Mouse (Mus musculus) heart, embryonic 11.5 days (tissue): ENCODE measurements around the gene Tomm20. TPM values are rescaled to one million over a fixed set of nuclear protein-coding genes. Genes with fewer than 3 reads are reported as not detected.
"Not testable (repeated sequence)": the region's sequence is repeated elsewhere in the genome, so short reads cannot be mapped to it uniquely, and the experiment has no call there.

Experiments used
- ATAC-seq: fragments of 200-750 bp; cut with Nextera tagmentation; replicated peaks from 2 replicates; pipeline ENCODE4 v1.8.0; 2017; ENCODE audit warnings: moderate library complexity; ENCODE audit not compliant: insufficient number of reproducible peaks, low FRiP score, low TSS enrichment
- H3K27ac ChIP-seq: fragments of 300-500 bp; sonication (generic); 2 replicates; pipeline ENCODE4 v1.5.1; 2014; ENCODE audit warnings: mild to moderate bottlenecking, low read depth, low read length
- H3K27me3 ChIP-seq: fragments of 300-500 bp; sonication (generic); 2 replicates; pipeline ENCODE4 v1.6.1; 2014; ENCODE audit warnings: mild to moderate bottlenecking, low read length, mixed read lengths; ENCODE audit not compliant: control insufficient read depth, insufficient read depth
- H3K36me3 ChIP-seq: fragments of 300-500 bp; sonication (generic); 2 replicates; pipeline ENCODE4 v1.6.1; 2014; ENCODE audit warnings: mild to moderate bottlenecking, low read length, moderate library complexity, mixed read lengths; ENCODE audit not compliant: control insufficient read depth, insufficient read depth
- H3K4me1 ChIP-seq: fragments of 300-500 bp; sonication (generic); 2 replicates; pipeline ENCODE4 v1.6.1; 2014; ENCODE audit warnings: low read length; ENCODE audit not compliant: control insufficient read depth, insufficient read depth
- H3K4me2 ChIP-seq: fragments of 300-500 bp; sonication (generic); 2 replicates; pipeline ENCODE4 v1.6.1; 2014; ENCODE audit warnings: mild to moderate bottlenecking, moderate library complexity
- H3K4me3 ChIP-seq: fragments of 300-500 bp; sonication (generic); 2 replicates; pipeline ENCODE4 v1.5.1; 2014; ENCODE audit warnings: low read depth, low read length
- H3K9ac ChIP-seq: fragments of 300-500 bp; sonication (generic); 2 replicates; pipeline ENCODE4 v1.6.1; 2014; ENCODE audit warnings: mild to moderate bottlenecking, low read depth, low read length, moderate library complexity
- H3K9me3 ChIP-seq: fragments of 300-500 bp; sonication (generic); replicated peaks from 2 replicates; pipeline ENCODE4 v1.6.1; 2016; ENCODE audit warnings: low read length; ENCODE audit not compliant: control insufficient read depth
- WGBS: fragments of 180-500 bp; shearing (Covaris S2); extraction: QIAGEN DNeasy Blood & Tissue Kit; methylation state at CpG from one replicate; pipeline ENCODE4 v1.1.7; 2014; ENCODE audit not compliant: insufficient replicate concordance; 5-methylcytosine and 5-hydroxymethylcytosine counted together
- polyA plus RNA-seq: library from polyadenylated mRNA; unstranded; fragments of >200 nt; fragmentation: Nextera tagmentation; extraction: Ambion mirVana; gene quantifications from 2 replicates; pipeline ENCODE4 v1.2.1, GENCODE M21; 2014

The Tomm20 gene
- polyA plus RNA-seq, 1 experiment from 2014 or later, result 237 TPM

DNA sequence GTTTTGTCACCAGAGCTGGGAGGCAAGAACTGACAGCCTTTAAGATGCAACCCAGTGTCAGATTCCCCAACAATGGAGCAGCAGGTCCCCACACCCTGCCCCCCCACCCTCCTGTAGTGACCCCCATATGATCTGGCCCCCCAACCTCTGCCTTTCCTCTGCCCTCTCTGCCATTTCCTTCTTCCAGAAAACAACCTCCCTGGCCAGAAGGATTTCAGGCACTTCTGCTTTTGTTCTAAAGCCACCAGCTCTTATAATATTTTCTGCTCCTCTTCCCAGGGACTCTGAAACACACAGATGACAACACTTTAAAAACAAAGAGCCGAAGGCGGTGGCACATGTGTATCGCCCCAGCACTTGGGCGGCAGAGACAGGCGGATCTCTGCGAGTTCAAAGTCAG lies 25.3 kb downstream of the Tomm20 start:
- 76% methylated on average over 6 of the region's 6 CpGs for WGBS
- Histone ChIP-seq H3K4me2 (no peak overlapping the region), H3K36me3 (no peaks in the 10 kb centered on the region), H3K4me1 (peaks cover 18% of the 10 kb centered on the region), H3K4me3 (no peak overlapping the region), H3K9ac (0 out of 2 replicates have a peak overlapping the region, but pooled peaks have one; percentile 28), H3K27ac (no peak overlapping the region; the same call in none of the 2 replicates), H3K27me3 (no peaks in the 10 kb centered on the region), H3K9me3 (no peaks in the 10 kb centered on the region)
- ATAC-seq, result no peak

DNA sequence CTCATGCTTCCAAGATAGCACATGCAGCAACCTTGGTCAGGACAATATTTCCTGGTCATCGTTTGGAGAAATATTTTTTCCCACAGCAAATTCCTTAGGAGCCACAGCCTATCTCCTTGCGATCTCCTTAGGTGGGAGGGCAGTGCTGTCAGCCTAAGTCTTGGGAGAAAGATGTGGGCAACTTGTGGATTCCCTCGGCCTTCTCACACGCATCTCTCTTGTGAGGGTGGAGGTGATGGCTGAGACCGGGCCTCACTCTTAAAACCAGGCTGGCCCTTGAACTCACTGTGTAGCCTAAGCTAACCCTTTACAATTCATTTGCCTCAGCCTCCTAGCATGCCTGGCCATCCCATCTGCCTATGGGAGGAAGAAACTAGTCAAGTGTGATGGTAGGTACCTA lies 25.9 kb downstream of the Tomm20 start:
- 73% methylated on average over 5 of the region's 5 CpGs for WGBS
- H3K9me3 ChIP-seq, result no peaks in the 10 kb centered on the region
- ATAC-seq, result no peak
- no peaks in the 10 kb centered on the region for H3K36me3 ChIP-seq
- no peak overlapping the region for H3K9ac ChIP-seq
- H3K4me3 ChIP-seq, result no peak overlapping the region
- H3K4me1 ChIP-seq, result peaks cover 20% of the 10 kb centered on the region
- peak overlapping the region; percentile 57 for H3K27ac ChIP-seq
- H3K4me2 ChIP-seq, result no peak overlapping the region
- H3K27me3 ChIP-seq, result no peaks in the 10 kb centered on the region

DNA sequence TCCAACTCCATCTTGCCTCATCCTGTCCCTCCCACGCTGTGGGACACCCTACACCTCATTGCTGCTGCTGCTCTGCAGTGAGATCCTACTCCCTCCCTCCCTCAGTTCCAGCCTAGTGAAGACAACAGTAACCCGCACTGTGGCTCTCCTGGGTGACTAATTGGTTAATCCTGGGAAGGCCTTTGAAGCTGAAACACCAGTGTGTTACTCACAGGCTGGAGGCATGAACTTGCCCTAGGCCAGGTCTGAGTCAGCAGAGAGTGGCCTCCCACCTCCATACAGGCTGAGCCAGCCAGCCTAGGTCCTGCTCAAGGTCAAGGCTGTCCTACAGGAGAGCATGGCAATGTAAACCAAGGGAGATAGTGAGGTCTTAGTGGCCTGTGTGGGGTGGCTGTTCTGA lies 26.4 kb downstream of the Tomm20 start:
- H3K36me3 ChIP-seq, result no peaks in the 10 kb centered on the region
- H3K4me2 ChIP-seq, result no peak overlapping the region
- H3K9ac ChIP-seq, result no peak overlapping the region
- H3K27me3 ChIP-seq, result no peaks in the 10 kb centered on the region
- peak overlapping the region; percentile 57 for H3K27ac ChIP-seq
- H3K4me1 ChIP-seq, result peaks cover 24% of the 10 kb centered on the region
- H3K9me3 ChIP-seq, result no peaks in the 10 kb centered on the region
- peak; percentile 40; the same call in 1 of the 2 replicates for ATAC-seq
- H3K4me3 ChIP-seq, result no peak overlapping the region
- WGBS, result 57% methylated on average over 2 of the region's 2 CpGs

DNA sequence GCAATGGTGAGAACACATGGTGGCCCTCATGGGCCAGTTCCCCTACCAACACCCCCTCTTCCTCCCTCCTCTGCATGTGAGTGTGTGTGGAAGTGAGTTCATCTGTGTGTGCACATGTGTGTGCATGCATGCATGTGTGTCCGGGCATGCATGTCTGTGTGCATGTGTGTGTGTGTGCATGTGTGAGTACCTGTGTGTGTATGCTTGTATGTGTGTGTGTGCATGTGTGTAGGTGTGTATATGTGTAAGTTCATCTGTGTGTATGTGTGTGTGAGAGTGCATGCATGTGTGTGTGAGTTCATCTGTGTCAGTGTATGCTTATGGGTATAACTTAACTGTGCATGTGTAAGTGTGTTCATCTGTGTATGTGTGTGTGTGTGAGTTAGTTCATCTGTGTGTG lies 27.3 kb downstream of the Tomm20 start:
- ATAC-seq, result no peak
- H3K4me1 ChIP-seq, result peaks cover 28% of the 10 kb centered on the region

DNA sequence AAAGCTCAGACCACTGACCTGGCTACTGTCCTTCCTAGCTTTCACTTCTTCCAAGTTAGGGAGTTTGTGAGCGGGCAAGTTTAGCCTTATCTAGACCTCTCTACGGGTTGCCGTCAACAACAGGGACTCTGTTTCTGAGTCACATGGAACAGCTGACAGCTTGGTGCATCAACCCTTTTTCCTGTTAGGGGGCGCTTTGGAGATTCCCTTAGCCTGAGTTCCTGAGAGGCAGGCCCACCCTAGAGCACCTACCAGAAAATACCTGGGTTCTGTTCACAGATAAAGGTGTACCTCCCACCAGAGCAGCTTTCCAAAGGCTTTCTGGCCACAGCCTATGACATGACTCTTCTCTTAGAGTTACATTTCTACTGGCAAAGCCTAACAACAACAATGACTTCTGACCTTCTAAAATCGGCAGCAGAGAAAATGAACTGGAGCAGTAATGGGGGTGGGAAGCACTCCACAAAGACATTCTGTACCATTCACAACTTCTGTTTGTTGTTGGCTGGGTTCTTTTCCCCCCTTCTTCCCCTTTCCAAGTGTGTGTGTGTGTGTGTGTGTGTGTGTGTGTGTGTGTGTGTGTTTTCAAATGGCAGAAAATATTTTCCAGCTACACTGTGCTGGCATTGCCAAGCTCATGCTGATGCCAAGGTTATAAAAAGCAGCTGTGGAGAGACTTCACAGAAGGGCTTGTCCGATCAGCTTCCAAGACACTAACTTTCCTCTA lies 28.3 kb downstream of the Tomm20 start:
- H3K4me1 ChIP-seq, result peaks cover 28% of the 10 kb centered on the region
- H3K4me3 ChIP-seq, result no peak overlapping the region
- no peaks in the 10 kb centered on the region for H3K27me3 ChIP-seq
- H3K9ac ChIP-seq, result no peak overlapping the region
- no peak for ATAC-seq
- H3K9me3 ChIP-seq, result no peaks in the 10 kb centered on the region
- H3K27ac ChIP-seq, result no peak overlapping the region
- no peak overlapping the region for H3K4me2 ChIP-seq
- no peaks in the 10 kb centered on the region for H3K36me3 ChIP-seq
- 31% methylated on average over 6 of the region's 6 CpGs for WGBS

More for the DNA sequence above, 27.3 kb downstream of the Tomm20 start:
- Histone ChIP-seq H3K27ac (no peak overlapping the region), H3K4me2 (no peak overlapping the region), H3K9ac (no peak overlapping the region), H3K9me3 (no peaks in the 10 kb centered on the region), H3K27me3 (no peaks in the 10 kb centered on the region), H3K4me3 (no peak overlapping the region), H3K36me3 (no peaks in the 10 kb centered on the region)
- WGBS, result 97% methylated on average over 1 of the region's 1 CpGs

DNA sequence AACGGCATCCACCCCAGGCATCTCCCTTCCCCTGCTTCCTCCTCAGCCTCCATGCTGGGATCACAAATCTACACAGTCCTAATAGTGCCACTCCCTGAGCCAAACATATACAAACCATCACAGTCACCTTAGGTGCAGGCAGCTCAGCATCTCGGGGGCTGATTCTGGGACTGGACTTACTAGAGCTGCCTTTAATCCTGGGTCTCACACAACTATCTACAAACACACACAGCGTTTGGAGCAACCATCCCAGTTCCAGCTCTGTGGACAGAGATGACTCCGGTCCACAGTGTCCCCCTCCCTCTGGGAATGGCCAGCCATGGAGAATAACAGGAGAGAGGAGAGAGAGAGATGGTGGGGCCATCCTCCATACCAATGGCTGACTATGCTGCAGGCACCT lies 29.0 kb downstream of the Tomm20 start:
- H3K36me3 ChIP-seq, result no peaks in the 10 kb centered on the region
- peaks cover 28% of the 10 kb centered on the region for H3K4me1 ChIP-seq
- 68% methylated on average over 4 of the region's 4 CpGs for WGBS
- H3K27me3 ChIP-seq, result no peaks in the 10 kb centered on the region
- no peak overlapping the region for H3K9ac ChIP-seq
- H3K27ac ChIP-seq, result no peak overlapping the region
- no peaks in the 10 kb centered on the region for H3K9me3 ChIP-seq
- ATAC-seq, result no peak
- H3K4me3 ChIP-seq, result no peak overlapping the region
- no peak overlapping the region for H3K4me2 ChIP-seq

DNA sequence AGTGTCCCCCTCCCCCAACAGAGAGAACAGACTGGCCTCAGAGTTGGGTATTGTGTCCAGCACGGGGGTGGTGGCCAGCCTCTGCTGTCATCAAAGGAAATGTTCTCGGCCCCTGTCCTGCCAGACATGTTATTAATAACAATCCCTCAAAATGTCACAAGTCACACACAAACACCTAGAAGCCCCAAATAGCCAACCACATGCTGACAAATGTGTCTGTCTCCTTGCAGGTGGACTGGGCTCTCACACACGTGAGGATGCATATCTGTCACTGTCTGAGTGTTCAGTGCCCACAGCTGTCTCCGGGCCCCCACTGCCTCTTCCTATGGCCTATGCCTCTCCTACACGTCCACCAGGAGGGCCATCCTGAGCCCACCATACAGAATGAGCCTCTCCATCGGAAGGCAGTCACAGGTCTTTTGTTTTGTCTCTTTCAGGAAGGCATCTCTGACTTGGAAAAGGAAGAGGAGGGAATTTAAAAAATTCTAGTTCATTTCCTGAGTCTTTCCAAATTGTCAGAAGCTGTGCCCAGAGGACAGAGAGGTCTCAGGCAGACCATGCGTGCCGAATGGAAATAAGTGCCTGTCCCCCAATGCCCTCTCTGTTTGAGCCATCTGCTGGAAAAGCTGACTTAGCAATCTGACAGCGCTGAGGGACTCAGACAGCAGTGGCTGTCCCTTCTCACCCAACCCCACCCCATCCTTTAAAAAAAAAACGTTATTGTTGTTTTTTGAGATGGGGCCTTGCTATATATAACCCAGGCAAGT lies 30.9 kb downstream of the Tomm20 start:
- no peak overlapping the region for H3K4me2 ChIP-seq
- no peak overlapping the region for H3K9ac ChIP-seq
- H3K27ac ChIP-seq, result no peak overlapping the region
- no peak for ATAC-seq
- no peaks in the 10 kb centered on the region for H3K9me3 ChIP-seq
- no peak overlapping the region for H3K4me3 ChIP-seq
- H3K4me1 ChIP-seq, result peaks cover 21% of the 10 kb centered on the region
- no peaks in the 10 kb centered on the region for H3K27me3 ChIP-seq
- 37% methylated on average over 10 of the region's 10 CpGs for WGBS
- no peaks in the 10 kb centered on the region for H3K36me3 ChIP-seq

DNA sequence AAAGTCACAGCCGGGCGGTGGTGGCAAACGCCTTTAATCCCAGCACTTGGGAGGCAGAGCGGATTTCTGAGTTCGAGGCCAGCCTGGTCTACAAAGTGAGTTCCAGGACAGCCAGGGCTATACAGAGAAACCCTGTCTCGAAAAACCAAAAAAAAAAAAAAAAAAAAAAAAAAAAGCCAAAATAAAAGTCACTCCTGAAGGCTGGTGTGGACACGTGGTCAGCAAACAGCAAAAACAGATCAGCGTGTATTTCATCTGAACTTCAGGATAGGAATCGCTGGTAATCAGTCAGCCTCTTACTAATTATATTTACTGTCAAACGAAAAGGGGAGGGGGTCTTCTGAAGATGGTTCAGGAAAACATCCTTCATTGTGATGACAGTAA lies 31.5 kb downstream of the Tomm20 start:
- H3K4me1 ChIP-seq, result peaks cover 16% of the 10 kb centered on the region
- H3K27ac ChIP-seq, result not testable (repeated sequence)

More for the DNA sequence above, 31.5 kb downstream of the Tomm20 start:
- ATAC-seq, H3K36me3 ChIP-seq, H3K27me3 ChIP-seq, H3K4me2 ChIP-seq, H3K9me3 ChIP-seq, H3K9ac ChIP-seq, H3K4me3 ChIP-seq: not testable (repeated sequence)
- 62% methylated on average over 10 of the region's 10 CpGs for WGBS
